Mouse (Mus musculus): Measurements from ENCODE around the gene Il22ra1. TPM values are rescaled to one million over a fixed set of nuclear protein-coding genes. Genes with fewer than 3 reads are reported as not detected.

Gene Il22ra1
- polyA plus RNA-seq, 1 experiment from 2014 or later = not detected

DNA sequence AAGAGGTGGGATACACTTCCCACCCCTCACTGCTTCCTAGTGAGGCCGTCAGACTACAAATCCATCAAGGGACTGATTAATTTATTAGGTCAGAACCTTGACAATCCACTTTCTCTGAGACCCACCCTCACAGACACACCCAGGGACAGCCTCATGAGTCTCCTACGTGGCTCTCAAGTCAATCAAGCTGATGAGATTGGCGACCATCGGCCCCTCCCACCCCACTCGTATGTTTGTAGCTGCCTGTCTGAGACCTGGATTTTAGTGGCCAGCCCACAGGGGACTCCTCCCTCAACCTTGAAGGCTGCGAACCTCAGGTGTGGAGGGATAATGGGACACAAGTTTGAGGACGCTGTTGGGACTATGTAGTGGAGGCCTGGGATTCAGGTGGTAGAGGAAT lies 11.2 kb downstream of the Il22ra1 start:
- H3K4me3 ChIP-seq = no peak overlapping the region
- ATAC-seq (replicated peaks) = no peak
- H3K4me1 ChIP-seq = no peaks in the 10 kb centered on the region
- H3K9me3 ChIP-seq = no peaks in the 10 kb centered on the region
- H3K4me2 ChIP-seq = no peak overlapping the region
- no peak overlapping the region for H3K27ac ChIP-seq
- H3K9ac ChIP-seq = no peak overlapping the region
- H3K36me3 ChIP-seq (replicated peaks) = no peaks in the 10 kb centered on the region
- 67% methylated on average over 7 of the region's 7 CpGs for WGBS
- H3K27me3 ChIP-seq (replicated peaks) = no peaks in the 10 kb centered on the region

DNA sequence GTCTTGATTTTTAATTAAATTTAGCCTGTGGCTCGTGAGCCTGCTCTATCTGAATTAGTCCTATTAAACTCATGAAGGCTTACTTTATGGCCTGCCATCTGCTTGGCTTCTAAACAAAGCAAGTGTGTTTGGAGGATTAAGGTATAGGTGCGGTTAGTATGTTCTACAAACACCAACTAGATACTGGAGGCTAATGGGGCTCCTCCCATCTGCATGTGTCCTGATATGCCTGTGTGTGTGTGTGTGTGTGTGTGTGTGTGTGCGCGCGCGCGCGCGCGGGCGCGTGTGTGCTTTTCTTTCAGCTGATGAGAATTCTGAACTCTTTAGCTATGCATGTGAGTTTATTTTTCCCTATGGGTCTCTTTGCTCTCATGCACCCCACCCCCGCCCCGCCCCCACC lies 11.7 kb downstream of the Il22ra1 start:
- no peak for ATAC-seq (replicated peaks)
- H3K36me3 ChIP-seq (replicated peaks) = no peaks in the 10 kb centered on the region
- no peak overlapping the region for H3K4me2 ChIP-seq
- no peaks in the 10 kb centered on the region for H3K9me3 ChIP-seq
- H3K27me3 ChIP-seq (replicated peaks) = no peaks in the 10 kb centered on the region
- H3K4me3 ChIP-seq = no peak overlapping the region
- WGBS = 93% methylated on average over 14 of the region's 14 CpGs
- no peak overlapping the region for H3K27ac ChIP-seq
- no peaks in the 10 kb centered on the region for H3K4me1 ChIP-seq
- H3K9ac ChIP-seq = no peak overlapping the region

DNA sequence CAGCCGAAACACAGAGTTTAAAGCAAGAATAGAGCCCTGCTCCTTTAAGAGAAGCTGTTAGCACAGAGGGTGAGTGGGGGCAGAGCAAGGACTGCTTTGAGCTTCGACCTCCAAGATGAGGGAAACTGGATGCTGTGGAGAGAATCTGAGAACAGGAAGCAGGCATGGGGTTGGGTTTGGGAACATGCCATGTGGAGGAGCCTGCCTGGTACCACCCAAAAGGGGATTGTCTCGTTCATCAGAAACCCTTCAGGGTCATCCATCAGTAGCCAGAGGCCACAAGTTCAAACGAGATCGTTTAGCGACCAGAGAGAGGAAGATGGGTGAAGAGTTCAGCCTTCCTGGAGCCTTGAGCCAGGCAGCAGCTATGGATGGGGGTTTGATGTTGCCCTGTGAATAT lies 15.5 kb downstream of the Il22ra1 start:
- no peaks in the 10 kb centered on the region for H3K27me3 ChIP-seq (replicated peaks)
- WGBS = 62% methylated on average over 6 of the region's 6 CpGs
- H3K4me2 ChIP-seq = no peak overlapping the region
- ATAC-seq (replicated peaks) = no peak
- no peak overlapping the region for H3K9ac ChIP-seq
- H3K36me3 ChIP-seq (replicated peaks) = no peaks in the 10 kb centered on the region
- no peaks in the 10 kb centered on the region for H3K4me1 ChIP-seq
- no peak overlapping the region for H3K4me3 ChIP-seq
- no peak overlapping the region for H3K27ac ChIP-seq
- H3K9me3 ChIP-seq = no peaks in the 10 kb centered on the region

DNA sequence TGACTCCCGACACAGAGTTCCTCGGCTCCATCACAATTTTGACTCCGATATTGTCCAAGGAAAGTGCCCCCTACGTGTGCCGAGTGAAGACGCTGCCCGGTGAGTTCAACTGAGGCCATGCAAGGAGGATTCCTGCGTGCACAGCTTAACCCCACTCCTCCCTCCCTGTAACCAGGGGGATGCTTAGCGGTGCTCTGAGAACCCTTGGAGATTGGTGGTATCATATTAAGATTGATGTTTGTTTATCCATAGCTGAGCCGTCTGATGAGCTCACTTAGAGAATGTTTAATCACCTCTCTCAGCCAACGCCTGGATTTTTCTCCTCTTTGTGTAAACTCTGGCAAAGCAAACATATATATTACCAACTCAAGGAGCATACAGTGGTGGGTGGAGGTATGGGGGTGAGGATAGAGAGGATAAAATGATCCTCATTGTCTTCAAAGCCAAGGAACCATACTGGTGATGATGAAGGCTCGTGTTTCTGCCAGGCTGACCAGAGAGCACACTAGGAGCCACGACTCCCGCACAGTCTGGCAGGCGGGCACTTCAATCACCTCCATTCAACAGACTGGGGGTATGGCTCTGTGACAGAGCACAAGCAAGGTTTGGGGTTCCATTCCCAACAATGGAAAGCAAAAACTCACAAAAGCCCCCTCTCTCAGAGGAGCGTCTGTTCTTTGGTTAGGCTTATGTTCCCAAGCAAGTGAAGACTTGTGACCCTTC lies 16.9 kb downstream of the Il22ra1 start:
- Histone ChIP-seq H3K9me3 (no peaks in the 10 kb centered on the region), H3K27me3 (replicated peaks) (no peaks in the 10 kb centered on the region), H3K4me3 (no peak overlapping the region), H3K4me2 (no peak overlapping the region), H3K4me1 (no peaks in the 10 kb centered on the region), H3K27ac (no peak overlapping the region), H3K9ac (no peak overlapping the region), H3K36me3 (replicated peaks) (no peaks in the 10 kb centered on the region)
- 65% methylated on average over 16 of the region's 16 CpGs for WGBS
- no peak for ATAC-seq (replicated peaks)

DNA sequence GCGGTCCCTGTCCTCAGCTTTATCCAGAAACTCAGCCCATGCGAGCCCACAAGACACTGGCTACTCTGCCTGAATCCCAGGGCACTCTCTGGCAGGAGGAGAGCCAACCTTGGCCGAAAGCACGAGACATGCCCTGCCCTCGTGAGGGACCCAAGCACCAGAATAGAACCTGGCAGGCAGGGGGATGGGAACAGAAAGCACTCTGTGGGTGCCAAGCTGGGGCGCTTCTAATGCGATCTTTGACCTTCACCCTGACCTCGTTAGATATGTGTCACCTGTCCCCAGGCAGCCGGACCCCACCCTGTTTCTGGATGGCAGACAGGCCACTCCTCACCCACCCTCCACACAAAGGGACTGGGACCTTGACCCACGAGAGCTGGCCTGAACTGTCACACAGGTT lies 17.6 kb downstream of the Il22ra1 start:
- Histone ChIP-seq H3K9me3 (no peaks in the 10 kb centered on the region), H3K27me3 (replicated peaks) (no peaks in the 10 kb centered on the region), H3K27ac (no peak overlapping the region), H3K4me2 (no peak overlapping the region), H3K36me3 (replicated peaks) (no peaks in the 10 kb centered on the region), H3K4me3 (no peak overlapping the region), H3K9ac (no peak overlapping the region), H3K4me1 (no peaks in the 10 kb centered on the region)
- WGBS = 83% methylated on average over 10 of the region's 10 CpGs
- ATAC-seq (replicated peaks) = no peak

DNA sequence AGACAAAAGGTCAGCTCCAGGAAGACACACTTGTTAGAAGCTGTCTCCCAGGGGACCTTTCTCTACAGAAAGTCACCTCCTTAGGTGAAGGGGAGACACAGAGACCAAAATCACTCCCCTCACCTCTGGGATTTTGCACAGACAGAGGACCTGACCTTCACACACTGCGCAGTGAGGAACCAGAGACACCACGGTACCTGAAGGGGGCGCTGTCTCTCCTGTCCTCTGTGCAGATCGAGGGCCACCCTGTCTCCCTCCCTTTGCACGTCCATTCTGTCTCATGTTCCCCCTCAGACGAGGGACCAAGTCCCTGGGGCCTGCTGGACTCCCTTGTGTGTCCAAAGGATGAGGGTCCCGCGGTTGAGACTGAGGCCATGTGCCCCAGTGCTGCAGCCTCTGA lies 22.9 kb downstream of the Il22ra1 start:
- no peaks in the 10 kb centered on the region for H3K4me1 ChIP-seq
- no peaks in the 10 kb centered on the region for H3K27me3 ChIP-seq (replicated peaks)
- no peak for ATAC-seq (replicated peaks)
- H3K9ac ChIP-seq = no peak overlapping the region
- no peak overlapping the region for H3K4me2 ChIP-seq
- H3K9me3 ChIP-seq = no peaks in the 10 kb centered on the region
- H3K27ac ChIP-seq = no peak overlapping the region
- H3K36me3 ChIP-seq (replicated peaks) = no peaks in the 10 kb centered on the region
- WGBS = 82% methylated on average over 8 of the region's 8 CpGs
- H3K4me3 ChIP-seq = no peak overlapping the region

DNA sequence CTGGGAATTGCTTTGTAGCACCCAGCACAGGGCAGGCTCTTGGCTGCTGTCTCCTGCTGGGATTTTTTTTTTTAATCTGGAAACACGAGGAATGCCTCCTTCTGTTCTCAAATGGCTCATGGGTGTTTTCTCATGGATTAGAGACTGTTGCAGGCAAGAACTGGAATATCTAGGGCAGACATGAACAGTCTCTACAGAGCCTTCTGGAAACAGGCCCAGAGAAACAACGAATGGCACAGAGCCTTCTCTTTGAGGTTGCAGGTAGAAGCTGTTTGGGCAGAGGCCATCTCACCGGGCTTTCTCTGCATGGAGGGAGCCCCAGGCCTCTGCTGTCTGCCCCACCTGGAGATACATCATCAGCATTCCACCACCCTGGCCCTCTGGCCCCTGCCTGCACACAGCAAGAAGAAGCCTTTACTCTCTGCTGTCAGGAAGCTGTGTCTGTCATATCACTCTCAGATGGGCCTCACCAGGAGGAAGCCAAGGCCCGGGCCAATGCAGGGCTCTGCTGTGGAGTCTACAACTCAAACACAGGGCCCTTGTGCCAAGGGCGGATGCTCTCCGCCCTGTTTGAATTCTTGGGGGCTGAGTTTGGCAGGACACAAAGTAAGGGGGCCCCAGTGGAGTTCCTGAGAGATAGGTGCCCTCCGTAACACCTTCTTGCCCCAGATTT lies 24.3 kb downstream of the Il22ra1 start:
- Histone ChIP-seq H3K27ac (no peak overlapping the region), H3K4me1 (no peaks in the 10 kb centered on the region), H3K9me3 (no peaks in the 10 kb centered on the region), H3K27me3 (replicated peaks) (no peaks in the 10 kb centered on the region), H3K4me3 (no peak overlapping the region), H3K4me2 (no peak overlapping the region), H3K9ac (no peak overlapping the region), H3K36me3 (replicated peaks) (no peaks in the 10 kb centered on the region)
- WGBS = 77% methylated on average over 7 of the region's 7 CpGs
- no peak for ATAC-seq (replicated peaks)

DNA sequence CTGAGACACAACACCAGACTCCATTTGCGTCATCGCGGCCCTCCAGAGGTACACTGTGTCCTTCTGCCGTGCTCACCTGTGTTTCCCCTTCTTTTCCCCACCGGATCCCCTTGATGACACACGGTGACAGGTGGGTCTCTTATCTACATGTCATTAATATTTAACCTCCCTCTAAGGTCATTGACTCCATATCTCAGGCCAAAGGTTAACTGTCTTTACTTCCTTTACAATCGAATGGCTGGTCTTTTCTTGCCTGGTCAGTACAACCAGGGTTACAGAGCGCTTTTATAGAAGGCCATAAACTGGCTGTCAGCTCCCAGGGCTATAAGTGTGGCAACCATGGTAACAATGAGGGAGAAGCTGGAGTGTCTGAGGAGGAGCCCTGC lies 24.8 kb downstream of the Il22ra1 start:
- H3K9ac ChIP-seq = no peak overlapping the region
- no peaks in the 10 kb centered on the region for H3K9me3 ChIP-seq
- no peaks in the 10 kb centered on the region for H3K36me3 ChIP-seq (replicated peaks)
- no peak overlapping the region for H3K4me2 ChIP-seq
- 91% methylated on average over 8 of the region's 8 CpGs for WGBS
- no peak for ATAC-seq (replicated peaks)
- H3K27me3 ChIP-seq (replicated peaks) = no peaks in the 10 kb centered on the region
- H3K27ac ChIP-seq = no peak overlapping the region
- H3K4me1 ChIP-seq = no peaks in the 10 kb centered on the region
- no peak overlapping the region for H3K4me3 ChIP-seq

DNA sequence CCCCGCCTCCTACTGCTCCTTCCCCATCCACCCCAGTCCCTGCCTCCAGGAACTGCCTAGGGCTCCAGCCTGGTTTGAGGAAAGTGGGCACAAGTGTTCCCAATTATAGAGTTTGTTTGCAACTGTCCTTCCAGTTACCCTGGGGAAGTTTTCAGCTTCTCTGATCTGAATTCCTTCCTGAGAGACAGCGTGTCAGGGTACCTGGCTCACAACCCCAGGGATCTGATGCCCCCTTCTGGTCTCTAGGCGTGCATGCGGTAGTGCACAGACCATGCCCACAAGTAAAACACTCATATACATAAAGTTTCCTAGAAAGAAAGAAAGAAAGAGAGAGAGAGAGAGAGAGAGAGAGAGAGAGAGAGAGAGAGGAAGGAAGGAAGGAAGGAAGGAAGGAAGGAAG lies 30.4 kb downstream of the Il22ra1 start:
- H3K4me1 ChIP-seq = peaks cover 5% of the 10 kb centered on the region
- H3K27ac ChIP-seq = no peak overlapping the region
- no peak overlapping the region for H3K9ac ChIP-seq
- no peaks in the 10 kb centered on the region for H3K36me3 ChIP-seq (replicated peaks)
- no peak overlapping the region for H3K4me2 ChIP-seq
- WGBS = 31% methylated on average over 4 of the region's 4 CpGs
- no peak overlapping the region for H3K4me3 ChIP-seq
- no peak for ATAC-seq (replicated peaks)
- H3K27me3 ChIP-seq (replicated peaks) = no peaks in the 10 kb centered on the region
- no peaks in the 10 kb centered on the region for H3K9me3 ChIP-seq

DNA sequence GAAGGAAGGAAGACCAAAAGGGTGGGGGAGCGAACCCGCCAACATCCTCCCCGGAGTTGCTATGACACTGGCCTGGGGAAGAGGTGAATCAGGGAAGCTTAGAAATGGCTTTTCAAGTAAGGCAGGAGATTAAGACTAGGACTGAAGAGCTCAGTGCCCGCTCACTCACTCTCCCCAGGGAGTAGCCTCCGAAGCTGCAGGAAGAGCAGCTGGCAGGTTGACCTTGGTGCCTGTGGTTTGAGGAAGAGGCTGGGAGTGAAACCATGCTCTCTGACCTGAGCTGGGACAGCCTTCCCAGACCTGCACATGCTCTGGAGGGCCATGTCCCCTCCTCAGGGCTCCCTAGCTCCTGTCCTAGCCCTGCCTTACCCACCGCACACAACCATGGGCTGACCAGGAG lies 30.9 kb downstream of the Il22ra1 start:
- peaks cover 5% of the 10 kb centered on the region for H3K4me1 ChIP-seq
- no peak overlapping the region for H3K4me2 ChIP-seq
- no peak overlapping the region for H3K9ac ChIP-seq
- H3K36me3 ChIP-seq (replicated peaks) = no peaks in the 10 kb centered on the region
- no peak overlapping the region for H3K4me3 ChIP-seq
- no peaks in the 10 kb centered on the region for H3K27me3 ChIP-seq (replicated peaks)
- no peaks in the 10 kb centered on the region for H3K9me3 ChIP-seq
- WGBS = 32% methylated on average over 6 of the region's 6 CpGs
- no peak for ATAC-seq (replicated peaks)
- no peak overlapping the region for H3K27ac ChIP-seq

DNA sequence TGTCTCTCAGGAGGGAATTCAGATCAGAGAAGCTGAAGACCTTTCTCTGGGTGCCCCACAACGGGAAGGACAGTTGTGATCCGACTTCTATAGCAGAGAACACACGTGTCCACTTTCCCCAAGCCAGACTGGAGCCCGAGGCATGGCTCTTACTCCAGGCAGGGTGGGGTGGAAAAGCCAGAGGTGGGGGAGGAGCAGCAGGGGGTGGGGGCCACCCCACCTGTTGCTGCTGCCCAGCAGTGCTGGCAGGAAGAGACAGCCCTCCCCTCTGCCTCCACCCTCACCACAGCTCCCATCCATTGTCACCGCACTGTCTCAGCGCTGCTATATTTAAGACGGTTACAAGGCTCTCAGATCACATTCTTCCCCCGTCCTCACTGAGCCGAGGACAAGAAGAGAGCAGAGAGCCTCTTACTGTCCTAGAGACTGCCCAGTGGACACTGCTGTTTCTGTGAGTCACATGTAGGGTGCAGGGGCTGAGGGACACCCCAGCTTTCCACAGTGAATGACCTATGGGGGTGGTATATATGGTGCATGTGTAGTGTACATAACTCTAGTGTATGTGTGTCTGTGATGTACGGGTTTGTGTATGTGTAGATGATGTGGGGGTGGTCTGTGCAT lies 31.5 kb downstream of the Il22ra1 start, which contains the start of gene Myom3:
TSS of gene Myom3 (plus strand) at position 360 of the 621 bp plus-strand sequence.
- H3K4me3 ChIP-seq = no peak within 1 kb of the TSS
- H3K9me3 ChIP-seq = no peaks in the 10 kb centered on the region
- no peak within 1 kb of the TSS for H3K4me2 ChIP-seq
- H3K4me1 ChIP-seq = peaks cover 5% of the 10 kb centered on the region
- no peaks in the 10 kb centered on the region for H3K27me3 ChIP-seq (replicated peaks)
- H3K9ac ChIP-seq = no peak within 1 kb of the TSS
- no peaks in the 10 kb centered on the region for H3K36me3 ChIP-seq (replicated peaks)
- 66% methylated on average over 10 of the region's 10 CpGs for WGBS
- H3K27ac ChIP-seq = no peak within 1 kb of the TSS
- ATAC-seq (replicated peaks) = no peak

DNA sequence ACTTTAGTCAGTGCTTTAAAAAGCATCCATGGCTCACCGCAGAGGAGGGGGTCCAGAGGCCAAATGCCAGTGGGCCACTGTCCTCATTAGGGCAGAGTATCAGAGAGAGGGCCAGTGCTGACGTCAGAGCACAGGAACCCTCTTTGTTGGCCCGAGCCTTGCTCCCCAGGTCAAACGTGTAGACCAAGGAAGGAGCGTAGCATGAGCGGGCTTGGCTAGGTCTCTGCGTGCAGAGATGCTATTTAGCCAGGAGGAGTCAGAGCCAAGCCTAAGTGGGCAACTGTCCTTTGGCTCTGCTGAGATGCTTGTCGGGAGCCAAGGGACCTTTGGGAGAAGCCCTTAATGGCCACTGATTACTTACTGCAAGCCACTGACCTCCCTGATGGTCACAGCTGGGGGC lies 33.1 kb downstream of the Il22ra1 start:
- Histone ChIP-seq H3K4me1 (peaks cover 5% of the 10 kb centered on the region), H3K9ac (no peak overlapping the region), H3K27ac (no peak overlapping the region), H3K27me3 (replicated peaks) (no peaks in the 10 kb centered on the region), H3K9me3 (no peaks in the 10 kb centered on the region), H3K4me2 (no peak overlapping the region), H3K36me3 (replicated peaks) (no peaks in the 10 kb centered on the region), H3K4me3 (no peak overlapping the region)
- WGBS = 71% methylated on average over 8 of the region's 8 CpGs
- ATAC-seq (replicated peaks) = no peak

DNA sequence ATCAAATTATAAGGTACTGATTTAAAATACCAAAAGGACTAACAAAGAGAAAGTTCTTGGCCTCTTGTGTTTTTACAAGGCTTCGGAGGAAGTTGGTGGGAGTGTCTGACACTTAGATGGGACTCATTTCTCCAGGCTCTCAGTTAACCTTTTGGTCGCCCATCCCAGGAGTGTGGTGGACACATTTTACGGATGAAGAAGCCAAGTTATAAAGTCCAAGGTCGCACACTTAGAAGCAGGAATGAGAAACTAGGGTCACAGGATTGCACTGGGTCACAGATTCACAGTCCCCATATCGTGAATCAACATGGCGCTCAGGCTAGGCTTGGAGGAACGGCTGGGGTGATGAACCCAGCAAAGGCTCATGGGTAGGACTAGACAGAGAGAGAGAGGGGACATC lies 33.6 kb downstream of the Il22ra1 start:
- 84% methylated on average over 7 of the region's 7 CpGs for WGBS
- no peaks in the 10 kb centered on the region for H3K27me3 ChIP-seq (replicated peaks)
- no peak for ATAC-seq (replicated peaks)

More for the DNA sequence above, 33.6 kb downstream of the Il22ra1 start:
- no peak overlapping the region for H3K4me3 ChIP-seq
- H3K4me2 ChIP-seq = no peak overlapping the region
- H3K4me1 ChIP-seq = peaks cover 5% of the 10 kb centered on the region
- no peak overlapping the region for H3K9ac ChIP-seq
- H3K9me3 ChIP-seq = no peaks in the 10 kb centered on the region
- no peak overlapping the region for H3K27ac ChIP-seq
- H3K36me3 ChIP-seq (replicated peaks) = no peaks in the 10 kb centered on the region

All from midbrain, embryonic 15.5 days (tissue).